Mouse (Mus musculus) neural tube, embryonic 15.5 days (tissue): ENCODE measurements at regions not wholly inside any gene's neighbourhood (a gene's known extent, or its start where the extent isn't known, plus 50 kb on each side); places are given as distances from the start of the nearest gene placed in this dataset.

Experiments
- ATAC-seq: fragments of 200-750 bp; cut with Nextera tagmentation; 2 replicates; pipeline ENCODE4 v1.8.0; 2017; ENCODE audit warnings: mild to moderate bottlenecking, moderate TSS enrichment, moderate library complexity; ENCODE audit not compliant: low FRiP score
- H3K27ac ChIP-seq: fragments of 300-500 bp; sonication (generic); replicated peaks from 2 replicates; pipeline ENCODE4 v1.5.1; 2015; ENCODE audit warnings: mild to moderate bottlenecking, inconsistent platforms
- H3K27me3 ChIP-seq: fragments of 300-500 bp; sonication (generic); replicated peaks from 2 replicates; pipeline ENCODE4 v1.6.1; 2015; ENCODE audit warnings: inconsistent platforms
- H3K36me3 ChIP-seq: fragments of 300-500 bp; sonication (generic); 2 replicates; pipeline ENCODE4 v1.6.1; 2015; ENCODE audit warnings: inconsistent platforms
- H3K4me1 ChIP-seq: fragments of 300-500 bp; sonication (generic); 2 replicates; pipeline ENCODE4 v1.6.1; 2015; ENCODE audit warnings: inconsistent platforms
- H3K4me2 ChIP-seq: fragments of 300-500 bp; sonication (generic); 2 replicates; pipeline ENCODE4 v1.6.1; 2015; ENCODE audit warnings: inconsistent platforms, mild to moderate bottlenecking, moderate library complexity
- H3K4me3 ChIP-seq: fragments of 300-500 bp; sonication (generic); replicated peaks from 2 replicates; pipeline ENCODE4 v1.5.1; 2015; ENCODE audit warnings: mild to moderate bottlenecking, inconsistent platforms
- H3K9ac ChIP-seq: fragments of 300-500 bp; sonication (generic); replicated peaks from 2 replicates; pipeline ENCODE4 v1.6.1; 2015; ENCODE audit warnings: mild to moderate bottlenecking, inconsistent platforms
- H3K9me3 ChIP-seq: fragments of 300-500 bp; sonication (generic); replicated peaks from 2 replicates; pipeline ENCODE4 v1.6.1; 2016; ENCODE audit warnings: inconsistent platforms
- WGBS: fragments of 180-500 bp; shearing (Covaris S2); methylation state at CpG from one replicate; pipeline ENCODE4 v1.1.7; 2015; ENCODE audit warnings: mixed read lengths; 5-methylcytosine and 5-hydroxymethylcytosine counted together

- H3K4me2 ChIP-seq: no peak overlapping the region
- H3K27me3 ChIP-seq: no peaks in the 10 kb centered on the region
- H3K9ac ChIP-seq: no peak overlapping the region
- ATAC-seq: no peak
- H3K4me1 ChIP-seq: no peaks in the 10 kb centered on the region
- 90% methylated on average over 7 of the region's 7 CpGs for WGBS
- H3K27ac ChIP-seq: no peak overlapping the region
- no peaks in the 10 kb centered on the region for H3K36me3 ChIP-seq
- no peak overlapping the region for H3K4me3 ChIP-seq
- no peaks in the 10 kb centered on the region for H3K9me3 ChIP-seq
Observed at GRCm38 (mm10) chr10:71778903-71779302, 431.3 kb downstream of the Ipmk start.

GRCm38 (mm10) chr10:71789241-71789640, 441.7 kb downstream of the Ipmk start:
- no peaks in the 10 kb centered on the region for H3K9me3 ChIP-seq
- no peaks in the 10 kb centered on the region for H3K27me3 ChIP-seq
- WGBS: 73% methylated on average over 1 of the region's 1 CpGs
- no peak overlapping the region for H3K9ac ChIP-seq
- H3K4me3 ChIP-seq: no peak overlapping the region
- ATAC-seq: no peak
- no peak overlapping the region for H3K27ac ChIP-seq
- no peaks in the 10 kb centered on the region for H3K36me3 ChIP-seq
- H3K4me2 ChIP-seq: no peak overlapping the region
- H3K4me1 ChIP-seq: no peaks in the 10 kb centered on the region

- no peak overlapping the region for H3K4me2 ChIP-seq
- WGBS: 93% methylated on average over 1 of the region's 1 CpGs
- H3K4me1 ChIP-seq: no peaks in the 10 kb centered on the region
- ATAC-seq: no peak
- no peaks in the 10 kb centered on the region for H3K36me3 ChIP-seq
- no peaks in the 10 kb centered on the region for H3K27me3 ChIP-seq
- H3K4me3 ChIP-seq: no peak overlapping the region
- H3K27ac ChIP-seq: no peak overlapping the region
- H3K9me3 ChIP-seq: no peaks in the 10 kb centered on the region
- no peak overlapping the region for H3K9ac ChIP-seq
Observed at GRCm38 (mm10) chr10:71789936-71790335, 442.4 kb downstream of the Ipmk start.

DNA sequence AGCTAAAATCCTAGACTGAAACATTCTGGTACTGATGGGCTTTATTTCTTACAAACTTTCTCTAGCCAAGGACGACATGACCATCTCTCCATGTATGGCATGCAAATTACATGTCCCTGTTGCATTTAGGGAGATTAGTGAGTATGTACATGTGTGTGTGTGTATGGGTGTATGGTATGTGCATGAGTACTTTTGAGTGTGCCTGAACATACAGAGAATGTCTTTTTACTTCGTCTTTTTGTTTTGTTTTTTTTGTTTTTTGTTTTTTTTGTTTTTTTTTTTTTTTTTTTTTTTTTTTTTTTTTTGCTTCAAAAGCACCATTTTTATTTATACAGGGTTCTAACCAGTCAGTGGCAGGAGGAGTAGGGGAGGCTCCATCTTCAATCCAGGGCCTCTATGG, 451.1 kb downstream of the Ipmk start:
- WGBS: 98% methylated on average over 2 of the region's 2 CpGs
- ATAC-seq: no peak

GRCm38 (mm10) chr10:71802457-71802856, 454.9 kb downstream of the Ipmk start:
- H3K4me1 ChIP-seq: no peaks in the 10 kb centered on the region
- H3K36me3 ChIP-seq: no peaks in the 10 kb centered on the region
- H3K27ac ChIP-seq: no peak overlapping the region
- H3K4me2 ChIP-seq: no peak overlapping the region
- H3K9ac ChIP-seq: no peak overlapping the region
- 67% methylated on average over 3 of the region's 3 CpGs for WGBS
- ATAC-seq: no peak
- H3K9me3 ChIP-seq: no peaks in the 10 kb centered on the region
- no peak overlapping the region for H3K4me3 ChIP-seq
- no peaks in the 10 kb centered on the region for H3K27me3 ChIP-seq

More for the DNA sequence above, 451.1 kb downstream of the Ipmk start:
- Histone ChIP-seq H3K27me3 (no peaks in the 10 kb centered on the region), H3K36me3 (no peaks in the 10 kb centered on the region), H3K27ac (no peak overlapping the region), H3K4me1 (no peaks in the 10 kb centered on the region), H3K4me2 (no peak overlapping the region), H3K4me3 (no peak overlapping the region), H3K9me3 (no peaks in the 10 kb centered on the region), H3K9ac (no peak overlapping the region)

- Histone ChIP-seq H3K9me3 (no peaks in the 10 kb centered on the region), H3K27ac (no peak overlapping the region), H3K27me3 (no peaks in the 10 kb centered on the region), H3K9ac (no peak overlapping the region), H3K36me3 (no peaks in the 10 kb centered on the region), H3K4me1 (no peaks in the 10 kb centered on the region), H3K4me3 (no peak overlapping the region), H3K4me2 (no peak overlapping the region)
- 78% methylated on average over 2 of the region's 2 CpGs for WGBS
- no peak for ATAC-seq
Observed at GRCm38 (mm10) chr10:71832633-71833032, 485.1 kb downstream of the Ipmk start.

- Histone ChIP-seq H3K36me3 (no peaks in the 10 kb centered on the region), H3K4me2 (no peak overlapping the region), H3K4me3 (no peak overlapping the region), H3K27me3 (no peaks in the 10 kb centered on the region), H3K9me3 (no peaks in the 10 kb centered on the region), H3K27ac (no peak overlapping the region), H3K9ac (no peak overlapping the region), H3K4me1 (no peaks in the 10 kb centered on the region)
- WGBS: 76% methylated on average over 1 of the region's 1 CpGs
- no peak for ATAC-seq
Observed at GRCm38 (mm10) chr10:71835018-71835417, 487.5 kb downstream of the Ipmk start.

DNA sequence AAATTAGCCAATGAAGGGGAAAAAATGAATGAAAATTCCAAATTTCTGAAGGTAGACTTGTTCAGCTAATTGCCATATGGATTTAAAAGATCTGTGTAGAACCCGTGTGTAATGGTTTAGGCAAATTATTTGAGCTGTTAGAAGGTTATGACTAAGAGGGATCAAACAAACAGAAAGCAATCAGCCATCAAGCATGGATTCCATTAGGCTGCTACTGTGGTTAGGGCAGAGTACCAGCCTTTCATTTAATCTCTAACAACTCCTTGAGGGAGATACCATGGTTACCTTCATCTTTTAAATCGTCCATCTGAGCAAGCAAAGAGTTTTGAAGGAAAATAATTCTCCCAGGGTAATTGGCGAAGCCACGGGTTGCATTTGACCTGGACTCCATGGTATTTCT, 509.5 kb downstream of the Ipmk start:
- peaks cover 8% of the 10 kb centered on the region for H3K4me1 ChIP-seq
- no peaks in the 10 kb centered on the region for H3K36me3 ChIP-seq
- whole genome bisulfite sequencing: 79% methylated on average over 4 of the region's 4 CpGs
- peak overlapping the region; percentile 29; the same call in 1 of the 2 replicates for H3K4me2 ChIP-seq
- no peak overlapping the region for H3K4me3 ChIP-seq
- H3K27me3 ChIP-seq: no peaks in the 10 kb centered on the region
- no peaks in the 10 kb centered on the region for H3K9me3 ChIP-seq
- no peak overlapping the region for H3K9ac ChIP-seq
- H3K27ac ChIP-seq: no peak overlapping the region
- ATAC-seq: no peak

GRCm38 (mm10) chr10:71857518-71857973, 510.0 kb downstream of the Ipmk start:
- Histone ChIP-seq H3K9ac (no peak overlapping the region), H3K36me3 (no peaks in the 10 kb centered on the region), H3K4me2 (peak overlapping the region; percentile 29), H3K4me1 (peaks cover 8% of the 10 kb centered on the region), H3K9me3 (no peaks in the 10 kb centered on the region), H3K27ac (no peak overlapping the region), H3K27me3 (no peaks in the 10 kb centered on the region), H3K4me3 (no peak overlapping the region)
- peak; percentile 76 for ATAC-seq
- WGBS: 22% methylated on average over 8 of the region's 8 CpGs

- H3K36me3 ChIP-seq: no peaks in the 10 kb centered on the region
- H3K4me3 ChIP-seq: no peak overlapping the region
- H3K9ac ChIP-seq: no peak overlapping the region
- no peak for ATAC-seq
- no peak overlapping the region for H3K4me2 ChIP-seq
- H3K27me3 ChIP-seq: no peaks in the 10 kb centered on the region
- H3K4me1 ChIP-seq: no peaks in the 10 kb centered on the region
- no peak overlapping the region for H3K27ac ChIP-seq
- 71% methylated on average over 2 of the region's 2 CpGs for WGBS
- no peaks in the 10 kb centered on the region for H3K9me3 ChIP-seq
Observed at GRCm38 (mm10) chr10:71893726-71894125, 546.2 kb downstream of the Ipmk start.

DNA sequence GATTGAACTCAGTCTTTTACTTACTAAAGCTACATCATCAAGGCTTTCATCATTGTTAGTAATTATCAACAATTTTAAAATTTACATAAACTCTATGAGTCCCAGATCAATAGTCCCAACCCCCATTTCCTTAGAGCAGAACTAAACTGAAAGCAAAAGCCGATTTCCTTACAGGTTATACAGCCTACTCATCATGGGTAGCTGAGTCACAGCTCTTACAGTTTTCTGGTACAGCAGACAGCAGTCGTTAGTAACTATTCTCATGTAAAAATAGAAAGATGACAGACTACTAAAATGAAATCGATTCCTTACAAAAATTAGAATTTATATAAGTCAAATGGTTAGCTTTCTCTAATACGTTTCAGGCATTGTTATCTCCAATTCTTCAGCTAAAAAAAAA, 557.5 kb downstream of the Ipmk start:
- no peaks in the 10 kb centered on the region for H3K27me3 ChIP-seq
- no peak overlapping the region for H3K4me2 ChIP-seq
- H3K4me3 ChIP-seq: no peak overlapping the region
- no peaks in the 10 kb centered on the region for H3K9me3 ChIP-seq
- no peak for ATAC-seq
- no peaks in the 10 kb centered on the region; the same call in 1 of the 2 replicates for H3K4me1 ChIP-seq
- no peak overlapping the region for H3K9ac ChIP-seq
- H3K27ac ChIP-seq: no peak overlapping the region
- no peaks in the 10 kb centered on the region for H3K36me3 ChIP-seq
- 82% methylated on average over 4 of the region's 4 CpGs for WGBS
